Mouse (Mus musculus) urinary bladder, adult 2 months (tissue): ENCODE measurements around the gene Cyb5r1. TPM values are rescaled to one million over a fixed set of nuclear protein-coding genes. Genes with fewer than 3 reads are reported as not detected.
"Not testable (repeated sequence)": the region's sequence is repeated elsewhere in the genome, so short reads cannot be mapped to it uniquely, and the experiment has no call there.

Experiments used
- DNase-seq: peaks from one replicate; pipeline ENCODE4 v3.0.0; 2022; ENCODE audit warnings: low spot score
- polyA plus RNA-seq: library from polyadenylated mRNA; depleted of rRNA; stranded (reverse); fragments of >200 nt; gene quantifications from 2 replicates; pipeline ENCODE4 v1.2.3, GENCODE M21; 2012

Cyb5r1 gene
- polyA plus RNA-seq, 1 experiment, result 41.7 TPM

GRCm38 (mm10) chr1:134414501-134415167 is 9.3 kb downstream of the Cyb5r1 start:
- DNase-seq, result no peak

GRCm38 (mm10) chr1:134415168-134415831 is 9.9 kb downstream of the Cyb5r1 start, which contains the start of gene Adipor1:
TSS of gene Adipor1 (plus strand) at chr1:134415378.
- peak; percentile 91 for DNase-seq

DNA sequence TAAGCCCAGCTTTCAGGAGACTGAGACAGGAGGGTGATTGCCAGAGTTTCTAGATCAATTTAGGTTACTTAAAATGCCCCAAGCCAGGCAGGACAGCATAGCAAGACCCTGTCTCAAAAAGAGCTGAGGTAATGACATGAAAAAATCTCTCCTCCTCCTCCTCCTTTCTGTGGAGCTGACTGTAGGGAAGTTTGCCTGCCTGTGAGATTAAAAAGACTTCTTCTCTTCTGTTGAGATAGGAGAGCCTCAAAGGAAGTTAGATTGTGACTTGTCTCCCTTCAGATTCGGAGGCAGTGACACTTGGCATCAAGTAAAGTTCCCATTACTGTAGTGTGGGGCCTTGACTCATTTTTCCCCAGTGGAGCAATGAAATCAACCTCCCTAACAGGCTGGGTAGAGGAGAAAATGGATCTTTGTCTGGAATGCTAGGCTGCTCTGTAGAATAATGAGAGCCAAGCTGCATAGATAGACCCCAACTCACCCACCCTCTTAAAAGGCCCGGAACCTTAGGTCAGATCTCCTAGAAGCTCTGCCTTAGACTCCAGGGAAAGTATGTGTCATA is 13.1 kb downstream of the Cyb5r1 start:
- DNase-seq, result no peak

- no peak for DNase-seq
Measured at GRCm38 (mm10) chr1:134419176-134419575, 13.8 kb downstream of the Cyb5r1 start.

GRCm38 (mm10) chr1:134419751-134420458 is 14.5 kb downstream of the Cyb5r1 start:
- no peak for DNase-seq

- DNase-seq, result no peak
Measured at GRCm38 (mm10) chr1:134423911-134424310, 18.6 kb downstream of the Cyb5r1 start.

DNA sequence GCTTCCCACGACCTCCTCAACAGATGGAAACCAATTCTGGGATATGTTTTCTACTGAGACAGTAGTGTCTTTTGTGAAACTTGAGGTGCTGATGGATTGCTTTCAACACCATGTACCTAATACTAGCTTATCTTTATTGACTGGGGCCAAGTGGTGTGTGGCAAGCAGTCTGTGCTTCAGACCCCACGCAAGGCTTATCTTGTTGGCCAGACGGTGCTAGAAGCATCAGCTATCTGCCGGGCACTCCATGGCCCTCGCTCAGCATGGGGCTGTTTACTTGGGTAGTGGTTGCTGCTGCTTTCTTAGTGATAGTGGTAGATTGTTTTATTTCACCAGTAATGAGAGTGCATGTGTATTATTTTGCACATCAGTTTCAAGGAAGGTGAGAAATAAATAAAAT is 20.9 kb downstream of the Cyb5r1 start:
- DNase-seq, result no peak

- no peak for DNase-seq
Measured at GRCm38 (mm10) chr1:134433002-134433401, 27.6 kb downstream of the Cyb5r1 start.

DNA sequence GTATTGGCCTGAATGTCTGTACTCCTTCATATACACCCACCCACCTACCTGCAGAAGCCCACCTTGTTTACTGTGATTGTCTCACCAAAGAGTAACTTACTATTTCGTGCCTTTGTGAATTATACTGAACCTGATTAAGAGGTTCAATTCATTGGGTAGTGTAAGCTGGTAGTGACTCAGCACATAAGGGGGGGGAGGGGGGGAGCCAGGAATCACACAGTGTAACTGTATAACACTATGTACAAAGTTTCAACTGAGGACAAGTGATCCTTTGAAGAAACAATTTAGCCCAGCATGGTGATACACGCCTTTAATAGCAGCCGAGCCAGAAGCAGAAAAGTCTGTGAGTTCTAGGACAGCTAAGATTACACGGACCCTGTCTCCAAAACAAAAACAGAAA is 28.1 kb downstream of the Cyb5r1 start:
- no peak for DNase-seq

DNA sequence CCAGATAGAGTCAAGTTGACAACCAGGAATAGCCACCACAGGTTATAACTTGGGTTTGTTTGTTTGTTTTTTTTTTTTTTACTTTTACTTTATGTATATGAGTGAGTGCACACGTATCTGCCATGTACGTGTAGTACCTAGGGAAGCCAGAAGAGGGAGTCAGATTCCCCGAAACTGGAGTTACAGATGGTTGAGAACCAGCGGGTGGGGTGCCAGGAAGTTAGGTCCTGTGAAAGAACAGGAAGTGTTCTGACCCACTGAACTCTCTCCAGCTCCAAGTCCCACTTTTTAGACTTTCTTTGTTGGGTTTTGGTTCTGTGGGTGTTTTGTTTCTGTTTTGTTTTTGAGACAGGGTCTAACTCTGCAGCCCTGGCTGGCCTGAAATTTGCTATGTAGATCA is 30.1 kb downstream of the Cyb5r1 start:
- DNase-seq, result no peak

GRCm38 (mm10) chr1:134440437-134440836 is 35.1 kb downstream of the Cyb5r1 start:
- DNase-seq, result no peak

DNA sequence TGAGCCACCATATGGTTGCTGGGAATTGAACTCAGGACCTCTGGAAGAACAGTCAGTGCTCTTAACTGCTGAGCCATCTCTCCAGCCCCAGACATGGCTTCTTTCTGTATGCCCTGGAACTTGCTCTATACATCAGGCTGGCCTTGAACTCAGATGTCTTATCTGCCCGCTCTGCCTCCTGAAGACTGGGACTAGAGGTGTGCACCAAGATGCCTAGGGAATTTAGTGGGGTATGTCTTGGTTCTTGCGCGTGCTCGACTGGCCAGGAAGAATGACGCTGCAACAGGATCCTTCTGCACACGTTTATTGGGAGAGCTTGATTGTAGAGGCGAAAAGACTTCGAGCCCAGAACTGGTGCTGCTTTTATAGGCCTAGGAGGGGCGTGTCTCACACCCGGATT is 36.4 kb downstream of the Cyb5r1 start:
- DNase-seq, result not testable (repeated sequence)

- no peak for DNase-seq
Measured at GRCm38 (mm10) chr1:134442394-134442793, 37.0 kb downstream of the Cyb5r1 start.

DNA sequence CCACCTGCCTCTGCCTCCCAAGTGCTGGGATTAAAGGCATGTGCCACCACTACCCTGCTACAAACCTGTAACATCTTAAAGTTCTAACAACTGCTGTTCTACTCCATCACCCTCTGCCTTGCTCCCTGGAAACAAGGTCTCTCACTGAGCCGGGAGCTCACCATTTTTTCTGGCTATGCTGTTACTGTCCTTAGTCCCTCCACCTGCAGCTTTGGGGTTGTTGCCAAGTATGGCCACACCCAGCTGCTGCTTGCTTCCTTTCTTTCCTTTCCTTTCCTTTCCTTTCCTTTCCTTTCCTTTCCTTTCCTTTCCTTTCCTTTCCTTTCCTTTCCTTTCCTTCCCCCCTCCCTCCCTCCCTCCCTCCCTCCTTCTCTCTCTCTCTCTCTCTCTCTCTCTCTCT is 37.9 kb downstream of the Cyb5r1 start:
- not testable (repeated sequence) for DNase-seq

GRCm38 (mm10) chr1:134445418-134445817 is 40.1 kb downstream of the Cyb5r1 start:
- DNase-seq, result no peak

DNA sequence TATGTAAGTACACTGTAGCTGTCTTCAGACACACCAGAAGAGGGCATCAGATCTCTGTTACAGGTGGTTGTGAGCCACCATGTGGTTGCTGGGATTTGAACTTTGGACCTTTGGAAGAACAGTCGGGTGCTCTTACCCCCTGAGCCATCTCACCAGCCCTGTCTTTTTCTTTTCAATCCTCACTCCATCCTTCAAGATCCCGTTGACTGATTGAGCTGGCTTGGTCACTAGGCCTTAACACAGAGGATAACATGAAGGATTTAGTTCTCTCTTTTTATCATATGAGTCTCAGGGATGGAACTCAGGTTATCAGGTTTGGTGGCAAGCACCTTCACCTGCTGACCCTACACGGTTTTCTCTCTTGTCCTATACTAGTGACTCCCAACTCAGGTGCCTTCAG is 43.2 kb downstream of the Cyb5r1 start:
- DNase-seq, result not testable (repeated sequence)

DNA sequence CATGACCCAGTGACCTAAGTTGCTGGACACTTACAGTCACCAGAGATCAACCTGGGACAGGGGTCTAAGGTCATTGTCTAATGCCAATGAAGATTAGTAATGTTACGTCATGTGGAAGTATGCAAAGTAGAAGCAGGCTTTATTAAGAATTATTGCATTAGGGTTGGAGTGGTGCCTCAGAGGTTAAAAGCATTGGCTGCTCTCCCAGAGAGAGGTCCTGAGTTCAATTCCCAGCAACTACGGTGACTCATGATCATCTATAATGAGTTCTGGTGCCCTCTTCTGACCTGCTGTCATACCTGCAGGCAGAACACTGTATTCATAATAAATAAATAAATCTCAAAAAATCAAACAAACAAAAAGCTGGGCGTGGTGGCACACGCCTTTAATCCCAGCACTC is 44.8 kb downstream of the Cyb5r1 start:
- DNase-seq, result no peak

GRCm38 (mm10) chr1:134450986-134451385 is 45.6 kb downstream of the Cyb5r1 start:
- no peak for DNase-seq

- peak; percentile 95 for DNase-seq
Measured at GRCm38 (mm10) chr1:134454904-134455824, 49.8 kb downstream of the Cyb5r1 start, which contains the start of gene Klhl12. TSS of gene Klhl12 (plus strand) at chr1:134455531.

GRCm38 (mm10) chr1:134456060-134456459 is 50.7 kb downstream of the Cyb5r1 start:
- no peak for DNase-seq

- no peak for DNase-seq
Measured at GRCm38 (mm10) chr1:134458139-134458727, 52.9 kb downstream of the Cyb5r1 start.
